Mouse (Mus musculus): ENCODE results near the gene Slc25a36. TPM values are rescaled to one million over a fixed set of nuclear protein-coding genes. Genes with fewer than 3 reads are reported as not detected.

Gene Slc25a36
- polyA plus RNA-seq, 1 experiment = 8.5 TPM

GRCm38 (mm10) chr9:97027361-97027760 is 83.6 kb downstream of the Slc25a36 start:
- Histone ChIP-seq H3K36me3 (ENCODE audit: control insufficient read depth, insufficient read depth, low read length) (no peaks in the 10 kb centered on the region), H3K4me3 (ENCODE audit: extremely low read depth, insufficient read depth, insufficient read length) (no peak overlapping the region), H3K27me3 (ENCODE audit: control insufficient read depth, insufficient read depth, low read length) (no peaks in the 10 kb centered on the region), H3K27ac (ENCODE audit: insufficient read depth, low read length) (no peak overlapping the region), H3K4me1 (ENCODE audit: control insufficient read depth, insufficient read depth, insufficient read length) (no peaks in the 10 kb centered on the region)
- DNase-seq (ENCODE audit: low read depth in 1 of 2, low spot score in 2 of 2) = no peak
- TF ChIP-seq POLR2A (IDR thresholded peaks at IDR 0.05; ENCODE audit: low read depth, low read length) = no peak
- TF ChIP-seq CTCF (IDR thresholded peaks at IDR 0.05; ENCODE audit: extremely low read depth, insufficient read depth, insufficient read length, insufficient replicate concordance) = no peak
- WGBS = 73% methylated on average over 12 of the region's 12 CpGs

- H3K4me3 ChIP-seq (ENCODE audit: extremely low read depth, insufficient read depth, insufficient read length) = no peak overlapping the region
These were observed 85.0 kb downstream of the Slc25a36 start for GRCm38 (mm10) chr9:97026006-97026405.

More at GRCm38 (mm10) chr9:97026006-97026405, 85.0 kb downstream of the Slc25a36 start:
- Histone ChIP-seq H3K27ac (ENCODE audit: insufficient read depth, low read length) (no peak overlapping the region), H3K27me3 (ENCODE audit: control insufficient read depth, insufficient read depth, low read length) (no peaks in the 10 kb centered on the region), H3K36me3 (ENCODE audit: control insufficient read depth, insufficient read depth, low read length) (no peaks in the 10 kb centered on the region), H3K4me1 (ENCODE audit: control insufficient read depth, insufficient read depth, insufficient read length) (no peaks in the 10 kb centered on the region)
- WGBS = 94% methylated on average over 4 of the region's 4 CpGs
- TF ChIP-seq CTCF (IDR thresholded peaks at IDR 0.05; ENCODE audit: extremely low read depth, insufficient read depth, insufficient read length, insufficient replicate concordance) = no peak
- no peak for TF ChIP-seq POLR2A (IDR thresholded peaks at IDR 0.05; ENCODE audit: low read depth, low read length)
- DNase-seq (ENCODE audit: low read depth in 1 of 2, low spot score in 2 of 2) = no peak

Other genes starting within 250 kb of the Slc25a36 start
- 3.4 and 4.7 TPM in 2 replicates for gene Pxylp1, start 218.5 kb downstream of the Slc25a36 start, polyA plus RNA-seq (2012; rRNA removed)
- 0.05 and 0.12 TPM in 2 replicates for gene Spsb4, start 92.3 kb downstream of the Slc25a36 start, polyA plus RNA-seq (2012; rRNA removed)